Mouse (Mus musculus) midbrain, embryonic 16.5 days (tissue): ENCODE data around the gene Phf14. TPM values are rescaled to one million over a fixed set of nuclear protein-coding genes. Genes with fewer than 3 reads are reported as not detected.

Experiments
- ATAC-seq: fragments of 200-750 bp; cut with Nextera tagmentation; 2 replicates; pipeline ENCODE4 v1.8.0; 2017; ENCODE audit warnings: moderate TSS enrichment
- H3K27ac ChIP-seq: fragments of 300-500 bp; sonication (generic); 2 replicates; pipeline ENCODE4 v1.5.1; 2014; ENCODE audit warnings: mild to moderate bottlenecking, low read length, mixed read lengths
- H3K27me3 ChIP-seq: fragments of 300-500 bp; sonication (generic); 2 replicates; pipeline ENCODE4 v1.6.1; 2014; ENCODE audit warnings: low read depth, low read length, mixed read lengths; ENCODE audit not compliant: control insufficient read depth, insufficient read depth
- H3K36me3 ChIP-seq: fragments of 300-500 bp; sonication (generic); 2 replicates; pipeline ENCODE4 v1.6.1; 2014; ENCODE audit warnings: mild to moderate bottlenecking, low read length, moderate library complexity, mixed read lengths; ENCODE audit not compliant: control insufficient read depth, insufficient read depth
- H3K4me1 ChIP-seq: fragments of 300-500 bp; sonication (generic); 2 replicates; pipeline ENCODE4 v1.6.1; 2014; ENCODE audit warnings: mild to moderate bottlenecking, low read length, mixed read lengths; ENCODE audit not compliant: control insufficient read depth, insufficient read depth
- H3K4me2 ChIP-seq: fragments of 300-500 bp; sonication (generic); 2 replicates; pipeline ENCODE4 v1.6.1; 2014; ENCODE audit warnings: mild to moderate bottlenecking, low read length, mixed read lengths
- H3K4me3 ChIP-seq: fragments of 300-500 bp; sonication (generic); 2 replicates; pipeline ENCODE4 v1.5.1; 2014; ENCODE audit warnings: low read depth, mild to moderate bottlenecking, low read length, moderate library complexity, mixed read lengths
- H3K9ac ChIP-seq: fragments of 300-500 bp; sonication (generic); 2 replicates; pipeline ENCODE4 v1.6.1; 2014; ENCODE audit warnings: low read depth, low read length, mixed read lengths
- H3K9me3 ChIP-seq: fragments of 300-500 bp; sonication (generic); replicated peaks from 2 replicates; pipeline ENCODE4 v1.6.1; 2014; ENCODE audit warnings: mild to moderate bottlenecking, low read length, mixed read lengths; ENCODE audit not compliant: control insufficient read depth, poor library complexity, severe bottlenecking
- WGBS: fragments of 180-500 bp; shearing (Covaris S2); extraction: QIAGEN DNeasy Blood & Tissue Kit; methylation state at CpG from one replicate; pipeline ENCODE4 v1.1.7; 2014; 5-methylcytosine and 5-hydroxymethylcytosine counted together
- polyA plus RNA-seq: library from polyadenylated mRNA; unstranded; fragments of >200 nt; fragmentation: Nextera tagmentation; extraction: Ambion mirVana; gene quantifications from 2 replicates; pipeline ENCODE4 v1.2.1, GENCODE M21; 2015

Phf14 gene
- polyA plus RNA-seq, 1 experiment from 2014 or later = 81.2 TPM

- H3K27me3 ChIP-seq = no peaks in the 10 kb centered on the region
- no peaks in the 10 kb centered on the region for H3K9me3 ChIP-seq
- WGBS = 78% methylated on average over 5 of the region's 5 CpGs
- H3K27ac ChIP-seq = no peak overlapping the region
- no peak overlapping the region for H3K4me3 ChIP-seq
- no peak for ATAC-seq
- no peak overlapping the region for H3K9ac ChIP-seq
- 0 out of 2 replicates have a peak, but pooled peaks cover 2% of the 10 kb centered on the region for H3K36me3 ChIP-seq
- no peaks in the 10 kb centered on the region for H3K4me1 ChIP-seq
- H3K4me2 ChIP-seq = no peak overlapping the region
Observed at GRCm38 (mm10) chr6:12074599-12074998, 167.0 kb downstream of the Phf14 start.

DNA sequence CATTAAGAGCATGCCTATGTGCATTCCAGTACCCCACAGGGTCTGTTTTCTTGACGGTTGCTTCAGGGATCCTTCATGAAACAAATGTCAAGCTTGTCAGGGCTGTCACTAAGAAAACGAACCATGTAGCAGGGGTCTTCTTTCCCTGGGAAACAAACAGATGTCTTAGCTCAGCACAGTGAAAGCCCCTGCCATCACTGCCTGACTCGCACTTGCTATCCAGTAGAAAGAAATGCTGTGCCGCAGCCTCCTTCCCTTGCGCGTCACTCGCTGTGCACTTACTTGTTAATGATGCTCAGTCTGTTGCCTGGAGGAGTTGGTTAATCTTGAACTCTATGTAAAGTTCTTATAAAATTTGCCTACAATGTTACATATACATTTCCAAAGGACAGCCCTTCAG, 169.7 kb downstream of the Phf14 start:
- no peak overlapping the region for H3K4me2 ChIP-seq
- H3K4me1 ChIP-seq = no peaks in the 10 kb centered on the region
- peaks cover 3% of the 10 kb centered on the region; the same call in 1 of the 2 replicates for H3K36me3 ChIP-seq
- no peaks in the 10 kb centered on the region for H3K9me3 ChIP-seq
- H3K27ac ChIP-seq = no peak overlapping the region
- H3K9ac ChIP-seq = no peak overlapping the region
- H3K27me3 ChIP-seq = no peaks in the 10 kb centered on the region
- WGBS = 69% methylated on average over 7 of the region's 7 CpGs
- H3K4me3 ChIP-seq = no peak overlapping the region
- ATAC-seq = no peak

DNA sequence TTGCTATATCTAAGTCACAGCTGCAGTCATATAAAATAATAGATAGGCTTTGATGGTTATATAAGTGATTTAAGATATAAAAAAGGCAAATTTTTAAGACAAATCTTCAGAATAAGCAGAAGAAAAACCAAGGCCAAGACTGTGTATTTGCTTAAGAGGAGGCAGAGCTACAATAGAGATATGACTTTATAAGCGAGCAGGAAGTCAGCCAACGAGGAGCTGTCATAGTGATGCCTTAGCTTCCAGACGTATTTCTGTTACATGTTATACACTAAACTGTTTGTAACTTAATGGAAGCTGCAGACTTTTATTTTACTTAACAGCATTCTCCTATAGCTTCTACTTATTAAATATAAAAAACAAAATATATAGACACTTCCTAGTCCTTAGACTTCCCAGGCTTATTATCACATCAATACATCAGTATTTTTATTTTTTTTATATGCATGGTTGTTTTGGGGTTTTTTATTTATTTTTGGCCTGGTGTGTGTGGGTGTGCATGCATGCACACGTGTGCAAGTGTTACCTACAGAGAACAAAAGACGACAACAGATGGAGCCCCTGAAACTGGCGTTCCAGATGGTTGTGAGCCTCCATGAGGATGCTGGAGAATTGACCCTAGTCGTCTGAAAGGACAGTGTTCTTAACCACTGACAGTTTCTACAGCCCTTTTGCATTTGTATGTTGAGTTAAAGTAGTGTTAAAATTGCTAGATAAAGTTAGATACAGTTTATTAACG, 170.4 kb downstream of the Phf14 start:
- Histone ChIP-seq H3K27me3 (no peaks in the 10 kb centered on the region), H3K4me3 (no peak overlapping the region), H3K4me1 (no peaks in the 10 kb centered on the region), H3K9me3 (no peaks in the 10 kb centered on the region), H3K9ac (no peak overlapping the region), H3K27ac (no peak overlapping the region), H3K36me3 (peaks cover 3% of the 10 kb centered on the region; the same call in 1 of the 2 replicates), H3K4me2 (no peak overlapping the region)
- no peak for ATAC-seq
- WGBS = 72% methylated on average over 8 of the region's 8 CpGs

DNA sequence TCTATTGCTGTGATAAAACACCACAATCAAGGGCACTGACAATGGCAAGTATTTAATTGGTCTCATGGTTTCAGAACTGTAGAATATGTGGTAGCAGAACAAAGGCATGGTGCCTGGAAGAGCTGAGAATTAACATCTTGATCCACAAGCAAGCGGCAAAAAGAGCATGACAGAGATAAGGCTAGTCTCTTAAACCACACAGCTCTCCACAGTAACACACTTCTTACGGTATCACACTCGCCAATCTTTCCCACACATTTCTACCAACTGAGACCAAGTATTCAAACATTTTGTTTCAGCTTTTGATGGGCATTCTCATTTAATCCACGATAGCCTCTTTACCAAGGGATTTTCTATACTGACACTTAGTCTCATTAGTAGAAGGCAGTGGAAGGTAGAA, 171.7 kb downstream of the Phf14 start:
- no peak overlapping the region for H3K4me2 ChIP-seq
- H3K36me3 ChIP-seq = peaks cover 3% of the 10 kb centered on the region; the same call in 1 of the 2 replicates
- no peak overlapping the region for H3K27ac ChIP-seq
- no peak overlapping the region for H3K4me3 ChIP-seq
- ATAC-seq = no peak
- H3K4me1 ChIP-seq = no peaks in the 10 kb centered on the region
- H3K27me3 ChIP-seq = no peaks in the 10 kb centered on the region
- H3K9ac ChIP-seq = no peak overlapping the region
- H3K9me3 ChIP-seq = no peaks in the 10 kb centered on the region
- 86% methylated on average over 4 of the region's 4 CpGs for WGBS

- ATAC-seq = no peak
- WGBS = 87% methylated on average over 5 of the region's 5 CpGs
- no peak overlapping the region for H3K9ac ChIP-seq
- H3K4me1 ChIP-seq = no peaks in the 10 kb centered on the region
- no peaks in the 10 kb centered on the region for H3K9me3 ChIP-seq
- peaks cover 3% of the 10 kb centered on the region; the same call in 1 of the 2 replicates for H3K36me3 ChIP-seq
- no peak overlapping the region for H3K4me2 ChIP-seq
- H3K27ac ChIP-seq = no peak overlapping the region
- no peaks in the 10 kb centered on the region for H3K27me3 ChIP-seq
- no peak overlapping the region for H3K4me3 ChIP-seq
Observed at GRCm38 (mm10) chr6:12080423-12080822, 172.8 kb downstream of the Phf14 start.

DNA sequence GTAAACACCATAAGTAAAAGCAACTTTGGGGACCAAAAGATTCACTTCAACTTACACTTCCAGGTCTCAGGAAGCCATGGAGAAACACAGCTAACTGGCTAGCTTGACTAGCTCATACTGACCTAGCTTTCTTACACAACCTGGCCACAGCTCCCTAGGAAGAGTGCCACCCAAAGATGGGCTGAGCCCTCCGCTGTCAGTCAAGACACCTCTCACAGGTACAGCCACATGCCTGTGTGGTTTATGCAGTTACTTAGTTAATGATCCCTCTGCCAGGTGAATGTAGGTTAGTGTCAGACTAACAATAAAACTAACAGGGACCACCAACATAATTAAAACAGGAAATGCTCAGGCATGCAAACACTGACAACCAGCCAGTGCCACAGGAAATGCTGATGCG, 174.1 kb downstream of the Phf14 start:
- no peak overlapping the region for H3K27ac ChIP-seq
- WGBS = 92% methylated on average over 2 of the region's 2 CpGs

GRCm38 (mm10) chr6:12082125-12082524, 174.5 kb downstream of the Phf14 start:
- no peak overlapping the region for H3K4me3 ChIP-seq
- WGBS = 70% methylated on average over 2 of the region's 2 CpGs
- no peaks in the 10 kb centered on the region for H3K4me1 ChIP-seq
- peaks cover 3% of the 10 kb centered on the region; the same call in 1 of the 2 replicates for H3K36me3 ChIP-seq
- H3K9me3 ChIP-seq = no peaks in the 10 kb centered on the region
- ATAC-seq = no peak
- H3K9ac ChIP-seq = no peak overlapping the region
- H3K27ac ChIP-seq = no peak overlapping the region
- no peaks in the 10 kb centered on the region for H3K27me3 ChIP-seq
- H3K4me2 ChIP-seq = no peak overlapping the region

More for the DNA sequence above, 174.1 kb downstream of the Phf14 start:
- H3K4me2 ChIP-seq = no peak overlapping the region
- H3K4me1 ChIP-seq = no peaks in the 10 kb centered on the region
- H3K36me3 ChIP-seq = peaks cover 3% of the 10 kb centered on the region; the same call in 1 of the 2 replicates
- no peak overlapping the region for H3K9ac ChIP-seq
- ATAC-seq = no peak
- no peaks in the 10 kb centered on the region for H3K27me3 ChIP-seq
- no peak overlapping the region for H3K4me3 ChIP-seq
- H3K9me3 ChIP-seq = no peaks in the 10 kb centered on the region

- Histone ChIP-seq H3K9me3 (no peaks in the 10 kb centered on the region), H3K9ac (no peak overlapping the region), H3K27ac (no peak overlapping the region), H3K36me3 (peaks cover 3% of the 10 kb centered on the region; the same call in 1 of the 2 replicates), H3K27me3 (no peaks in the 10 kb centered on the region), H3K4me2 (no peak overlapping the region), H3K4me1 (no peaks in the 10 kb centered on the region), H3K4me3 (no peak overlapping the region)
- ATAC-seq = no peak
- 83% methylated on average over 6 of the region's 6 CpGs for WGBS
Observed at GRCm38 (mm10) chr6:12082531-12083216, 175.1 kb downstream of the Phf14 start.

GRCm38 (mm10) chr6:12084721-12085120, 177.1 kb downstream of the Phf14 start:
- H3K27me3 ChIP-seq = no peaks in the 10 kb centered on the region
- no peak overlapping the region for H3K4me3 ChIP-seq
- no peak for ATAC-seq
- H3K27ac ChIP-seq = no peak overlapping the region
- H3K4me2 ChIP-seq = no peak overlapping the region
- no peaks in the 10 kb centered on the region for H3K9me3 ChIP-seq
- no peak overlapping the region for H3K9ac ChIP-seq
- H3K36me3 ChIP-seq = peaks cover 3% of the 10 kb centered on the region; the same call in 1 of the 2 replicates
- WGBS = 91% methylated on average over 5 of the region's 5 CpGs
- H3K4me1 ChIP-seq = peaks cover 2% of the 10 kb centered on the region; the same call in 1 of the 2 replicates
